Mouse (Mus musculus): Measurements from ENCODE around the gene Cdk9.

GRCm38 (mm10) chr2:32686640-32687039 lies 26.2 kb downstream of the Cdk9 start:
- TF ChIP-seq CTCF (conservative IDR thresholded peaks at IDR 0.05; ENCODE audit: low read length) (no peak), POU5F1 (IDR thresholded peaks at IDR 0.05; ENCODE audit: borderline replicate concordance, low read length) (no peak), NANOG (IDR thresholded peaks at IDR 0.05; ENCODE audit: borderline replicate concordance, low read length) (no peak)

All from E14TG2a.4 (cell line).